Mouse (Mus musculus) testis, adult 2 months (tissue): ENCODE measurements around the gene Fpr2.

Experiments
- CTCF ChIP-seq: fragments of 200-500 bp; IDR thresholded peaks from 2 replicates; pipeline ENCODE4 v1.5.1; 2012; ENCODE audit warnings: low read depth, mild to moderate bottlenecking, inconsistent platforms, low read length, moderate library complexity; ENCODE audit not compliant: control insufficient read depth, insufficient read depth, insufficient replicate concordance
- POLR2A ChIP-seq: fragments of 200-500 bp; IDR thresholded peaks from 2 replicates; pipeline ENCODE4 v1.6.1; 2012; ENCODE audit warnings: low read depth, mild to moderate bottlenecking, inconsistent platforms, low read length, moderate library complexity; ENCODE audit not compliant: control insufficient read depth

- TF ChIP-seq POLR2A = no peak
- no peak for TF ChIP-seq CTCF
These were observed 32.4 kb upstream of the Fpr2 start, which contains the start of gene Has1 for GRCm38 (mm10) chr17:17855064-17855838.
